Mouse (Mus musculus) MEL (cell line): ENCODE measurements at regions not wholly inside any gene's neighbourhood (a gene's known extent, or its start where the extent isn't known, plus 50 kb on each side); places are given as distances from the start of the nearest gene placed in this dataset.

Experiments
- DNase-seq: peaks from one replicate; pipeline ENCODE4 v3.0.0; 2011; ENCODE audit warnings: low read depth, low spot score
- H3K27ac ChIP-seq: 2 replicates; pipeline ENCODE4 v1.5.1; 2012; ENCODE audit warnings: low read depth, mild to moderate bottlenecking, control low read depth, low read length, moderate library complexity; ENCODE audit not compliant: control insufficient read depth
- H3K27me3 ChIP-seq, 2 experiments: fragments of 150-350 bp in 1 of 2; sonication (generic) in 1 of 2; 2 replicates each; pipeline ENCODE4 v1.6.1; 2012; ENCODE audit warnings: low read length in 2 of 2, mild to moderate bottlenecking in 2 of 2, improper control_type of control experiment in 1 of 2, moderate library complexity in 1 of 2; ENCODE audit not compliant: insufficient read depth in 2 of 2, control insufficient read depth in 1 of 2
- H3K36me3 ChIP-seq, 2 experiments: 2 replicates each; pipeline ENCODE4 v1.6.1; 2012 to 2014; ENCODE audit warnings: low read length in 2 of 2, improper control_type of control experiment in 1 of 2, inconsistent platforms in 1 of 2, mild to moderate bottlenecking in 1 of 2; ENCODE audit not compliant: insufficient read depth in 2 of 2, control insufficient read depth in 1 of 2
- H3K4me1 ChIP-seq, 2 experiments: fragments of 150-350 bp in 1 of 2; sonication (generic) in 1 of 2; 2 replicates each; pipeline ENCODE4 v1.6.1; 2012; ENCODE audit warnings: low read length in 2 of 2, improper control_type of control experiment in 1 of 2, mild to moderate bottlenecking in 1 of 2; ENCODE audit not compliant: insufficient read depth in 2 of 2, control insufficient read depth in 1 of 2
- H3K4me3 ChIP-seq, 2 experiments: fragments of 150-350 bp in 1 of 2; sonication (generic) in 1 of 2; 2 replicates each; pipeline ENCODE4 v1.5.1; 2012; ENCODE audit warnings: low read depth in 2 of 2, low read length in 2 of 2, mild to moderate bottlenecking in 2 of 2, moderate library complexity in 2 of 2, control low read depth in 1 of 2, improper control_type of control experiment in 1 of 2; ENCODE audit not compliant: control insufficient read depth in 1 of 2, insufficient read depth in 1 of 2
- H3K79me2 ChIP-seq: 2 replicates; pipeline ENCODE4 v1.6.1; 2012; ENCODE audit warnings: mild to moderate bottlenecking, low read length, moderate library complexity; ENCODE audit not compliant: control insufficient read depth, poor library complexity, insufficient read depth
- H3K9ac ChIP-seq: 2 replicates; pipeline ENCODE4 v1.6.1; 2012; ENCODE audit warnings: low read depth, mild to moderate bottlenecking, control low read depth, low read length, moderate library complexity; ENCODE audit not compliant: control insufficient read depth, poor library complexity, severe bottlenecking
- H3K9me3 ChIP-seq: fragments of 150-350 bp; sonication (generic); replicated peaks from 2 replicates; pipeline ENCODE4 v1.6.1; 2012; ENCODE audit warnings: mild to moderate bottlenecking, low read length, improper control_type of control experiment, moderate library complexity; ENCODE audit not compliant: insufficient read depth
- CHD1 ChIP-seq: IDR thresholded peaks from 2 replicates; pipeline ENCODE4 v1.6.1; 2012; ENCODE audit warnings: low read depth, mild to moderate bottlenecking, inconsistent platforms, low read length, improper control_type of control experiment
- CHD2 ChIP-seq: IDR thresholded peaks from 2 replicates; pipeline ENCODE4 v1.6.1; 2011; ENCODE audit warnings: low read length, improper control_type of control experiment
- E2F4 ChIP-seq: IDR thresholded peaks from 2 replicates; pipeline ENCODE4 v1.6.1; 2011; ENCODE audit warnings: low read depth, low read length, improper control_type of control experiment, borderline replicate concordance
- EP300 ChIP-seq, 2 experiments: IDR thresholded peaks; 2 replicates each; pipeline ENCODE4 v1.6.1; 2011; ENCODE audit warnings: improper control_type of control experiment in 2 of 2, low read length in 2 of 2, low read depth in 1 of 2, mild to moderate bottlenecking in 1 of 2
- GABPA ChIP-seq: IDR thresholded peaks from 2 replicates; pipeline ENCODE4 v1.6.1; 2012; ENCODE audit warnings: low read depth, mild to moderate bottlenecking, inconsistent platforms, low read length, improper control_type of control experiment, moderate library complexity
- GATA1 ChIP-seq: IDR thresholded peaks from 2 replicates; pipeline ENCODE4 v1.6.1; 2011; ENCODE audit warnings: low read depth, low read length, improper control_type of control experiment
- JUND ChIP-seq: IDR thresholded peaks from 2 replicates; pipeline ENCODE4 v1.6.1; 2011; ENCODE audit warnings: low read depth, mild to moderate bottlenecking, improper control_type of control experiment, low read length
- KAT2A ChIP-seq: conservative IDR thresholded peaks from 2 replicates; pipeline ENCODE4 v1.6.1; 2012; ENCODE audit warnings: low read depth, low read length, improper control_type of control experiment, inconsistent platforms
- MAX ChIP-seq: IDR thresholded peaks from 2 replicates; pipeline ENCODE4 v1.6.1; 2011; ENCODE audit warnings: low read length, improper control_type of control experiment
- MAZ ChIP-seq: IDR thresholded peaks from 2 replicates; pipeline ENCODE4 v1.6.1; 2012; ENCODE audit warnings: low read depth, mild to moderate bottlenecking, inconsistent platforms, low read length, improper control_type of control experiment
- MEF2A ChIP-seq: IDR thresholded peaks from 2 replicates; pipeline ENCODE4 v1.6.1; 2014; ENCODE audit warnings: low read depth, mild to moderate bottlenecking, inconsistent platforms, low read length, improper control_type of control experiment; ENCODE audit not compliant: poor library complexity, insufficient replicate concordance, severe bottlenecking; ENCODE audit errors: extremely low read depth
- MYC ChIP-seq: IDR thresholded peaks from 2 replicates; pipeline ENCODE4 v1.6.1; 2011; ENCODE audit warnings: low read depth, mild to moderate bottlenecking, low read length, improper control_type of control experiment, moderate library complexity
- NELFE ChIP-seq: IDR thresholded peaks from 2 replicates; pipeline ENCODE4 v1.6.1; 2011; ENCODE audit warnings: low read depth, low read length, improper control_type of control experiment
- NRF1 ChIP-seq: IDR thresholded peaks from 2 replicates; pipeline ENCODE4 v1.6.1; 2014; ENCODE audit warnings: low read depth, mild to moderate bottlenecking, inconsistent platforms, low read length, improper control_type of control experiment, moderate library complexity; ENCODE audit not compliant: poor library complexity, insufficient read depth, severe bottlenecking
- POLR2A ChIP-seq, 2 experiments: IDR thresholded peaks; 2 replicates each; pipeline ENCODE4 v1.6.1; 2011 to 2012; ENCODE audit warnings: low read length in 2 of 2, mild to moderate bottlenecking in 2 of 2, control low read depth in 1 of 2, improper control_type of control experiment in 1 of 2, low read depth in 1 of 2, moderate library complexity in 1 of 2; ENCODE audit not compliant: control insufficient read depth in 1 of 2, insufficient read depth in 1 of 2, poor library complexity in 1 of 2
- POLR2AphosphoS5 ChIP-seq: IDR thresholded peaks from 2 replicates; pipeline ENCODE4 v1.6.1; 2012; ENCODE audit warnings: low read depth, borderline replicate concordance, mild to moderate bottlenecking, inconsistent platforms, low read length, moderate library complexity, mixed read lengths
- RAD21 ChIP-seq: IDR thresholded peaks from 2 replicates; pipeline ENCODE4 v1.6.1; 2011; ENCODE audit warnings: mild to moderate bottlenecking, low read depth, low read length, improper control_type of control experiment
- RCOR1 ChIP-seq: IDR thresholded peaks from 2 replicates; pipeline ENCODE4 v1.6.1; 2012; ENCODE audit warnings: low read depth, mild to moderate bottlenecking, inconsistent platforms, low read length, improper control_type of control experiment
- SIN3A ChIP-seq: IDR thresholded peaks from 2 replicates; pipeline ENCODE4 v1.6.1; 2012; ENCODE audit warnings: low read length, improper control_type of control experiment, inconsistent platforms
- SMC3 ChIP-seq: IDR thresholded peaks from 2 replicates; pipeline ENCODE4 v1.6.1; 2011; ENCODE audit warnings: low read depth, low read length, improper control_type of control experiment
- TBP ChIP-seq: IDR thresholded peaks from 2 replicates; pipeline ENCODE4 v1.8.0; 2011; ENCODE audit warnings: low read depth, low read length, improper control_type of control experiment
- USF2 ChIP-seq, 2 experiments: IDR thresholded peaks; 2 replicates each; pipeline ENCODE4 v1.6.1; 2011 to 2012; ENCODE audit warnings: improper control_type of control experiment in 2 of 2, low read length in 2 of 2, borderline replicate concordance in 1 of 2, inconsistent platforms in 1 of 2, low read depth in 1 of 2, mild to moderate bottlenecking in 1 of 2; ENCODE audit not compliant: insufficient read depth in 1 of 2
- ZKSCAN1 ChIP-seq: IDR thresholded peaks from 2 replicates; pipeline ENCODE4 v1.6.1; 2012; ENCODE audit warnings: low read depth, mild to moderate bottlenecking, inconsistent platforms, low read length, improper control_type of control experiment, moderate library complexity
- ZNF384 ChIP-seq: IDR thresholded peaks from 2 replicates; pipeline ENCODE4 v1.6.1; 2012; ENCODE audit warnings: low read depth, mild to moderate bottlenecking, inconsistent platforms, low read length, improper control_type of control experiment

DNA sequence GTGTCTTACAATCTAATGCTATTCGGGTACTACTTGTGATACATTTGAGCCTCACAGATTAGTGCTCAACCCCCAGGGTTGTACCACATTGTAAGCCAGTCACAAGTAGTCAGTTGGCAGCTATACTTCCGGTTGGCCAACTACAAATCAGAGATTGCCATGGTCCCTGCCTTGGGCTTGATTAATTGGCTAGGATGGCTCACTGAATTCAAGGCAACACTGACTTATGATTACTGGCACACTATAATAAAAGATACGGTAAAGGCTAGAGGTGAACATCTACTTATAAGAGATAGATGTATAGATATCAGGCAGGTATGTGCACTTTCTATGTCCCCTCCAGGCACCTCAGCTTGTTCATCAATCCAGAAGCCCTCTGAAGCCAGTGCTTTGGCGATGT is 325.4 kb upstream of the Pard3b start:
- TF ChIP-seq RAD21: no peak
- no peak for TF ChIP-seq POLR2AphosphoS5
- TF ChIP-seq NRF1: no peak
- no peak for TF ChIP-seq CHD2
- no peak for TF ChIP-seq RCOR1
- no peak for TF ChIP-seq TBP
- TF ChIP-seq JUND: no peak
- no peak for TF ChIP-seq POLR2A (IDR thresholded peaks at IDR 0.05; ENCODE audit: control insufficient read depth in 1 of 2, insufficient read depth in 1 of 2, low read depth in 1 of 2, low read length in 2 of 2, poor library complexity in 1 of 2)
- no peak for TF ChIP-seq GATA1
- no peak for TF ChIP-seq MAX
- no peak for TF ChIP-seq NELFE
- no peak for TF ChIP-seq MEF2A
- TF ChIP-seq MAZ: no peak
- no peak for TF ChIP-seq KAT2A
- TF ChIP-seq SIN3A: no peak
- no peak for TF ChIP-seq SMC3
- TF ChIP-seq USF2 (IDR thresholded peaks at IDR 0.05; ENCODE audit: borderline replicate concordance in 1 of 2, insufficient read depth in 1 of 2, low read depth in 1 of 2, low read length in 2 of 2): no peak
- TF ChIP-seq MYC: no peak
- no peak for TF ChIP-seq ZNF384
- no peak for DNase-seq
- H3K4me3 ChIP-seq: no peak overlapping the region
- H3K36me3 ChIP-seq: no peaks in the 10 kb centered on the region
- H3K9ac ChIP-seq: no peak overlapping the region
- no peaks in the 10 kb centered on the region for H3K79me2 ChIP-seq
- H3K27me3 ChIP-seq: no peaks in the 10 kb centered on the region
- no peak overlapping the region for H3K27ac ChIP-seq
- H3K4me1 ChIP-seq: no peaks in the 10 kb centered on the region
- H3K9me3 ChIP-seq: no peaks in the 10 kb centered on the region

DNA sequence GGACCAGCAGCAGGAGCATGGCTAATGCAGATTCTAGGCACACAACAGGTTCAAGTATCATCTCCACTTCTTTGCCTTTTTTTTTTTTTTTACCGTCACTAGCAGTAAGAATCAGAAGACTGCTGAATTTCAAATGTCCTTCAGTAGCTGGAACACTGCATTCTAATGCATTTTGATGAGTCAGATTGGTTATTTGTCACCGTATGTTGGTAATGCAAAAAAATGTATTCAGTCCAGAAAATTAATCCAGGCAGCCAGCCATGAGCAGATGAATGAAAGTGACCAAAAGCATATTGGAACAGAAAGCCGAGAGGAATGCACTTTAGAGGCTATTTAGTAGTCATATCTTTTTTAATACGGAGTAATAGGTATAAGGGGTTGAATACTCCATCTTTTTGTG is 322.4 kb upstream of the Pard3b start:
- Histone ChIP-seq H3K27me3 (no peaks in the 10 kb centered on the region), H3K4me3 (no peak overlapping the region), H3K36me3 (no peaks in the 10 kb centered on the region), H3K4me1 (no peaks in the 10 kb centered on the region), H3K9me3 (no peaks in the 10 kb centered on the region), H3K9ac (no peak overlapping the region), H3K27ac (no peak overlapping the region), H3K79me2 (no peaks in the 10 kb centered on the region)
- DNase-seq: no peak
- TF ChIP-seq CHD1 (no peak), GABPA (no peak), POLR2A (IDR thresholded peaks at IDR 0.05; ENCODE audit: control insufficient read depth in 1 of 2, insufficient read depth in 1 of 2, low read depth in 1 of 2, low read length in 2 of 2, poor library complexity in 1 of 2) (no peak), CHD2 (no peak), ZKSCAN1 (no peak), MEF2A (no peak), EP300 (IDR thresholded peaks at IDR 0.05; ENCODE audit: low read depth in 1 of 2, low read length in 2 of 2) (no peak), MAX (no peak), SMC3 (no peak), GATA1 (no peak), SIN3A (no peak), E2F4 (no peak)
